Mouse (Mus musculus): ENCODE results near the gene Med7.

- no peak for TF ChIP-seq CTCF (IDR thresholded peaks at IDR 0.05; ENCODE audit: low read depth, low read length)
- no peak for TF ChIP-seq POLR2A (IDR thresholded peaks at IDR 0.05; ENCODE audit: borderline replicate concordance, low read depth, low read length)
These were observed 42.6 kb downstream of the Med7 start for GRCm38 (mm10) chr11:46479311-46479710.
